Mouse (Mus musculus): ENCODE data around the gene Adck1.
"Not testable (repeated sequence)": the region's sequence is repeated elsewhere in the genome, so short reads cannot be mapped to it uniquely, and the experiment has no call there.

Adck1 gene

DNA sequence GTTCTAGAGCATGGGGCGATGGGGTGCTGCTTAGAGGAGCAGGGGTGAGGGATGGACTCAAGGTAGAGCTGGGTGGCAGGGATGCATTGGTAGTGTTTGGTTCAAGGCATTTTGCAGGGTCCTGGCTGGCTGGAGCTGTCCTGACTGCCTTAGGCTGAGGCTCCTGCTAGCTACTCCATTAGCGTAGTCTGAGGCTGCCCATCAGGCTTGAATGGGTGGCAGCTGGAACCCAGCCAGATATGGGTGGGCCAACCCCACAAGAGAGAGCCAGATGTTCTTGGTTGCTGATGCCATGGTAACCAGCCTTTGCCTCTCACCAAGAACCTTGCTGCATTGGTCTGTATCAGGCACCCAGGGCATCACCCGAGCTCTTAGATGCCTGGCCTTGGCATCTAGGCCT lies 66.6 kb downstream of the Adck1 start:
- no peak for DNase-seq (ENCODE audit: low spot score)

DNA sequence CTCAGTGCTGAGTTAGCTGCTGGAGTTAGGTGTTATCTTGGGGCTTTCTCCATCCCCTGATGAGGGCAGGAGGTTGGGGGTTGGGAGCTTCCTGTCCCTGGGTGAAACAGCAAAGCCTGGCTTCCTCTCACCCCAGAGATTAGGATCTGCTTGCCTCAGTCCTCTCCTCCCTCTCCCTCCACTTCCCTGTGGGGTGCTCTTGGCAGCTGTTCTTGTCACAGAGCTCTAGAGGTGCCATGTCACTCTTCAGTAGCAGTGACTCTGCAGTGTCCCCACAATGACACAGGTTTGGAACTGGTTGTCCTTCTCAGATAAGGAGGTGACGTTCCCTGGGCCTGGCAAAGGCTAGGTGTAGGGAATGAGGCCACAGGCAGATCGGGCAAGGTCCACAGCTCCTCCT lies 68.4 kb downstream of the Adck1 start:
- no peak for DNase-seq (ENCODE audit: low spot score)

DNA sequence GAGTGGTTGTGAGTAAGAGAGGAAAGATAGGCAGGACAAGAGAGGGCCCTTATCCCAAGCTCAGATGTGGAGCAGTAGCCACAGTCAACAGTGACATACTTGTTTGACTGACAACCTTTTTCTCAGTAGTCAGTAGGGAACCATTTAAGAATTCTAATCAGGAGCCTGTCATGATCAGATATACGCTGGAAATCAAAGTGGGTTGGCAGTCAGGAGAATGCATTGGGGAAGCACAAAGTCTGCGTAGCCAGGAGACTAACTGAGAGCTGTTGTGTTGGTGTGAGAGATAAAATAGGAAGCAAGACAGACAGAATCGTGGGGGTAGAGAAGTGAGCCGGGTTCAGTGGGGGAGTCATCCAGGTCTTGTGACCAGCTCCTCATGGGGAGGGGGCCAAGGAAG lies 71.9 kb downstream of the Adck1 start:
- DNase-seq (ENCODE audit: low spot score): no peak

DNA sequence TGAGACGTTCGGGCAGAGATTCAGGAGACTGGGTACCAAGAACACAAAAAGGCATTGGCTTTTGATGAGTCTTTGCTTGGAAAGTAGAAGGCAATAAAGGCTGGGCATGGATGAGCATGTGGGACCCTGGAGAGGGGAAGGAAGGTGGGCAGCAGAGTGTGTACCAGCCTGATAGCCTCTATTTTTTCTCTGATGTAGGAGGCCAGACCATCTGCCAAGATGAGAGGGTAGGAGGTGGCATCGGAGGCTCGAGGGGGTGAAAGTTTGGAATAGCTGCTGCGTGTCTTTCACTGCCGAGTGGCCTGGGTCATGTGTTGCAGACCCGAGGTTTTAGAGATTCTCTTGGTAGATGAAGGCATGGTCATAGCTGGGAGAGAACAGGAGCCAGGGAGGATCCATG lies 72.8 kb downstream of the Adck1 start:
- no peak for DNase-seq (ENCODE audit: low spot score)

DNA sequence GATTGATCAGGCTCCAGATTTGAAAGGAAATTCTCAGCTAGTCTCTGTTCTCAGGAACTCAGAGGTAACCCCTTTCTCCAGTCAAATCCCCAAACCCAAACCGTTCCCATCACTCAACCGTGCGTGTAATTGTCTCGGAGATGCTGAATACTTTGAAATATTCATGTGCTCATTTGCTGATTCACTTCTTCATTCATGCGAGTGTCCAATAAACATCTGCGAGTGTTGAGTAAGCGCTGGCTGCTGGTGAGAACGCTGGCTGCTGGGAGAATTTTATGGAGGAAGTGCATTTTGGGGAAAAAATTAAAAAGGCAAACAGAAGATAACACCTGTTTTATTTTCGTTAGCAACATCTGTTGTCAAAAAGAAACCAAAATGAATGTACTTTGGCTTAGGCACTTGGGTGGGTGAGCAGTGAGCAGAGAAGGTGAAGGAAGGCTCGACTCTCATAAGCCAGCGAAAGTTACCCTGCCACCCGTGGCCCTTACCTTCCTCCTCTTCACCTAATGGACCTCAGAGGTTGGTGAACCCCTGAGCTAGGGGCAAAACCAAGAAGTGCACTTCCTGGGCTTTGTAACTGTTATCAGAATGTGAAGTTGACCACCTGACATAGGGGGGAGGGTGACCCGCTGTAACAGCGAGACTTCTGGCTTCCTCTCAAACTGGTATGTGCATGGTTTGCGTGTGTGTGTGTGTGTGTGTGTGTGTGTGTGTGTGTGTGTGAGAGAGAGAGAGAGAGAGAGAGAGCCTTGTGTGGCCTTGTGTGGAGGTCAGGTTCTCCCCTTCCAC lies 76.8 kb downstream of the Adck1 start:
- DNase-seq (ENCODE audit: low spot score): no peak

DNA sequence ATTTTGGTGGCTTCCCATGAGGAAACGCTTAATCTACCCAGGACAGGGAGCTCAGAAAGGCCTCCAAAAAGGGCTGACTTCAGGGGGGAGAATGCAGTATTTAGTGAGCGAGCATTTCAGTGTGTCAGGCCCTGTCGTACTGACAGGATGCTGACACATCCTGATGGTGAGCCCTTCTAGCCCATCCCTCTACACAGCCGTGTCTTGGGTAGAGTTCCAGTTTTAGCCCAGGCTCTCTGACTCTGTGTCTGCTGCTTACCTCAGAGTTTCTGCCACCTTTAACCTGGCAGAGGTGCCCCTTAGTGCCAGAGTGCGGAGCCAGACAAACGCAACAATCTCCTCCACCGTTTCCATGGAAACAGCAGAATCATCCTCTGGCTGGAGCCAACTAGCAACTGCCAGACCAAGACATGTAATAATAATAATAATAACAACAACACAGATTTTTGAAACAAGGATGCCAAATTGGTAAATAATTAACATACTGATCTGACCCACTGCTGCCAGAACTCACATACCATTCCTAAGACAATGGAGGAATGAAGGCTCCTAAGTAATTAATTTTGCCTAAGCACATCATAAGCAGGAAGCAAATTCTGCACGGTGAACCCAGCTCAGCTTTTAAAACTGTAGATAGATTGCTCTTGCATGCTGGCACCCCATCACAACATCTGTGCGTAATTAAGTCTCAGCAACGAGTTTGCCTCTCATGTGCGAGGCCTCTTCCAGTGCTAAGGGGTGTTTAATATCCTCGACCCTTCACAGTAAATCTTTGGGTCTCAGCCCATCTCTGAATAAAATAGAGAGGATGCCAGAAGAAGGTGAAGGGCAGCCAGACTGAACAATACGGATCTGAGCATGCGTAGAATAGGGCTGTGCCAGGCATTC lies 81.8 kb downstream of the Adck1 start:
- DNase-seq (ENCODE audit: low spot score): no peak

DNA sequence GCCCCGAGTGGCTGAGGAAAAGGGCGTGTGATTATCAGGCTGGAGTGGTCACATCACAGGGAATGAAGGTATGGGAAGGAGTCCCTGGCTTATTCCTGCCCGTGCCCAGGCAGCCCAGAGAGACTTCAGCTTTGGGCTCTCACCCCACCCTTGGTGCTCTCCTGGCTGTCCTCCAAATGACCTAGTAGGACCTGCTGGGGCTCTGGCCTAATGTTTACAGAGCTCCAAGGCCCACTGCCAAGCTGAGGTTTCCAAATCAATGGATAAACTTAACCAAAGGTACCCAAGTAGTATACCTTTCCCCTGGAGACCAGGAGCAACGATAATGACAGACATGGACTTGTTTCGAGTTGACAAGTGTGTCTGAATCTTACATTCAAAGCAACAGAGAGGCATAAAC lies 83.7 kb downstream of the Adck1 start:
- no peak for DNase-seq (ENCODE audit: low spot score)

DNA sequence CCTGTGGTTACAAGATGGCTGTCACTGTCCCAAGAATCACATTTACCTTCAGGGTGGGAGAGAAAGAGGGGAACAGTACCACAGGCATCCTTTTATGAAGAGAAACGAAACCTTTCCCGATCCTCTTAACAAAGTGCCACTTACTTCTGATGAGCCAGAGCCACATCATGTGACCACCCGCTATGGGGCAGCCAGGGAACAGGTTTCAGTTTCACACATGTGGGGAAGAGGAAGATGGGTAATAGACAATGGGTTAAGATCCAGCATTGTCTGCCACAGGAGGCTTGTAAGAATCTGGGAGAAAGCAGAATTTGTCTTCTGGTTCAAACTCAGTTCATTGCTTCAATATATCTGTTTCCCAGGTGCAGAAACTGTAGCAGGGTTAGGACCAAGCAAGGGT lies 85.1 kb downstream of the Adck1 start:
- DNase-seq (ENCODE audit: low spot score): no peak

DNA sequence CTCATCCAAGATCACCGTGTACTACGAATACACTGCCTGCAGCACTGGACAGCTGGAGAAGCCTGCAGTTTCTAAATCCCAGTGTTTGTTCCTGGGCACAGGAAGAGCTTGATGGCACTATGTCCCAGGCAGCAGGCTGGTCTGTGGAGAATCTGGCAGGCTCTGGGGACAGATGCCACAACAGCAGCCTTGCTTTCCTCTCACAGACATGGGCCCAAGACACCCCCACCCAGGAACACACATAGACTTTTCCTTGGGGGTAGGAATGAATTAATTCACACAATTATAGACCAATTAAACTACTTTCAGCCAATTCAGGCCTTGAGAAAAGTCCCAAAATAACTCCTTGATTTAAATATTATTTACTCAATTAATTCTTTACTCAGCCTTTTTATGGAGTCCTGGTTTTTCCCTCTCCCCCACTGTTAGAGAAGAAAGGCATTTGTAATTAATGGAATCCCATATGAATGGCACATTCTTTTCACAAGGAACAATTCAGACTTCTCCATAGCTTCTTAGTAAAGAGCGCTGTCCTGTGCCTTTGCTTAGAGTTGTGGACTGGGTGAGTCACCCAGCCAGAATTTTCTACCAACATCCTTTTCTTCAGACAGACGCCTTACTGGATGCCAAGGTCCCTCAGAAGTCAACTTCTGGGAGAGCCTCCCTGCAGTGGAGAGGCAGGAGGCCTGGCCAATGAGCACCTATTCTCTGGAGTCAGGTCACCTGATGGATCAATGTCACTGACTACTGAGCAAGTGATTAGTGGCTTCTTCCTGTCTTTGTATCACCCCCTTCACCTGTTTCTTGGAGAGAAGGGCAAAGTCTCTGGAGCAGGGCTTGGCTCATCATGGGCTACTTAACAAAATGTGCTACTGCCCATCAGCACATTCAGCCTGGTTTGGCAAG lies 90.6 kb downstream of the Adck1 start:
- no peak for DNase-seq (ENCODE audit: low spot score)

DNA sequence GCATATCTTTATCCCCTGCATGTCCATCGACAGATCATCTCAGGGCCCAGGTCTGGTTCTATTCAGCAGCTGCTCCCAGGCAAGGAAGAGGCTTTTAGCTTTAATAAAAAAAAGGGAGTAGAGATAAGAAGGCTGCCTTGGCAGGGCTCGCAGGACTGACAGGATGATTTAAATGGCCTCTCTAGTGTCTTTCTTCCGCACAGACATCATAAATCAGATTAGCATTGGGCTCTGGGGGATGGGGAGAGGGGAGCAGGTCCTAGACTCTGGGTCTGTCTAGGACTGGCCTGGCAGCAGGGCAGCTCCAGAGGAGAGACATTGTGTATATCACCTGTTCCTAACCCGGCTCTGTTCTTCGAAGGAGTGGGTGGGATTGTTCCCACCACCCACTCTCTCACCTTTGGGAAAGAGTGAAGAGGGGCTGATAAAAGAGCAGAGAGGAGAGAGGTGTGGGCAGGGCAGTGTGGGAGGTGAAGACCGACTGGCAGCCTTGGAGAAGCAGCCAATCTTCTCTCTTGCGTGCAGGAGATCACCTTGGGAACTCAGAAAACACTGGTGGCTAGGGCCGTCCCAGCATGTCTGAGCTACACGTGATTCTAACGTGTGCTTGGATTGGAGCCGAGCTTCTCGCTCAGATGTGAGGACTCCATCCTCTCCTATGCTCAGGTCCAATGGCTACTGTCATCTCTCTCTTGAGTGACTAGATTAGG lies 94.5 kb downstream of the Adck1 start:
- DNase-seq (ENCODE audit: low spot score): no peak

DNA sequence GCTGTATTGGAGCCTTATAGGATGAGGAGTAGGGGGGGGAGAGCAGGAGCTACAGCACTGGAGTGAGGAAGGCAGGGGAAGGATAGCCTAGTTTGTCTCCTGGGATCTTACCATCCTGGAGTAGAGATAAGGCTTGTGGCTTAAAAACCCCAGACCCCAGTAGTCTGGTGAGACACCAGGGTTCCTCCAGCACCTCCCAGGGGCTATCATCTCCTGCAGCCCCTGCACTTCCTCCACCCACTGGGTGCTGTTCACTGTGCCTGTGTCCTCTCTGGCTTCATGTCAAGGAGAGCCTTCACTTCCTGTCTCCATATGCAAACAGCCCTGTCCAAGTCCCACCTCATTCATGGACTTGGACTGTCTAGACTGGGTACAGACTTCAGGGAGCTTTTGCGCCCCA lies 96.7 kb downstream of the Adck1 start:
- DNase-seq (ENCODE audit: low spot score): no peak

DNA sequence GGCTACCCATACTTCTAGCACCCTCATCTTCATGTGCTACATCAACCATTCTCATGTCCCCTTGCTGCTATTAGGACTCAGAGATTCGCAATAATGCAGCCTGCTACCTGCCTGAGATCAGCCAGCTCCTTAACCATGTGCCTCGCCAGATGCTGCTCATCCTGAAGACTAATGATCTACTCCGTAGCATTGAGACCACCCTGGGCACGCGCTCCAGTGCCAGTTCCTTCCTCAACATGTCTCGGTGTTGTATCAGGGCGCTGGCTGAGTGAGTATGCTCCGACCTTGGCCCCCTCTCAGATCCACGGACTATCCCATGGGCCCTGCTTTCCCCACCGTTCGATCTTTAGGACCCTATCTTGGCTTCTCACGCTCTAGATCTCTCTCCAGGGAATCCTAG lies 98.6 kb downstream of the Adck1 start:
- no peak for DNase-seq (ENCODE audit: low spot score)

DNA sequence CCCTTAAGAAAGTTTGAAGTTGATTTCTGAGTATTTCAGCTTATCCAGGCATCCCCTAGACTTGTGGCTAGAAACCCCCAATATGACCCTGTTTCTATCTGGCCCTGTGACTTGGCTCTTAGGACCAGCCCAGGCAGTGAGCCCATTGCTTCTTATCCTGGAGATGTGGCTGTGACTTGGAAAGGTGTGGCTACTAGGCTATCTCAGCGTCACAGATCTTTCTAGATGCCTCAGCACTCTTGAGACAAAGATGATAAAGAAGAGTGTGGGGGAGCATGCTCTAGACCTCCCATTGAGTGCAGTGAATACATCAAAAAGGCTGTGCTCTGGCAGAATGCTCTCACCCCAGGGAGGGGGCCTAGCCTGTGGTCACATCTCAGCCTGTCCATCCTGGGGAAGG lies 99.1 kb downstream of the Adck1 start:
- DNase-seq (ENCODE audit: low spot score): no peak

DNA sequence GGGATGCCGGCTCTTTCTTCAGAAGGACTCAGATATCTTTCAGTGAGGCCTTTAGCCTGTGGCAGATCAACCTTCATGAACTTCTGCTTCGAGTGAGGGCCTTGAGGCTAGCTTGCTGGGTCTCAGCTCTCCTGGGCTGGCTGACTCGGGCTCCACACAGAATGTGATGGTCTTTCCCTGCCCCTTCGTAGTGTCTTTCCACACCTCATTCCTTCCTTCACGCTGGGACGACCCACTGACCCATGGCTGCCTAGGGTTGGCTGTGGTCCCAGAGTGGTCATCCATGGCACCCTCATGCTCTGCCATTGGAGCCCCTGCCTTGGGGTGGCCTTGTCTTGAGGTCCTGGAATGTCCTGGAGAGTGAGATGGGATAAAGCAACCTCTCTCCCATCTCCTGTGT lies 100.7 kb downstream of the Adck1 start:
- DNase-seq (ENCODE audit: low spot score): no peak

DNA sequence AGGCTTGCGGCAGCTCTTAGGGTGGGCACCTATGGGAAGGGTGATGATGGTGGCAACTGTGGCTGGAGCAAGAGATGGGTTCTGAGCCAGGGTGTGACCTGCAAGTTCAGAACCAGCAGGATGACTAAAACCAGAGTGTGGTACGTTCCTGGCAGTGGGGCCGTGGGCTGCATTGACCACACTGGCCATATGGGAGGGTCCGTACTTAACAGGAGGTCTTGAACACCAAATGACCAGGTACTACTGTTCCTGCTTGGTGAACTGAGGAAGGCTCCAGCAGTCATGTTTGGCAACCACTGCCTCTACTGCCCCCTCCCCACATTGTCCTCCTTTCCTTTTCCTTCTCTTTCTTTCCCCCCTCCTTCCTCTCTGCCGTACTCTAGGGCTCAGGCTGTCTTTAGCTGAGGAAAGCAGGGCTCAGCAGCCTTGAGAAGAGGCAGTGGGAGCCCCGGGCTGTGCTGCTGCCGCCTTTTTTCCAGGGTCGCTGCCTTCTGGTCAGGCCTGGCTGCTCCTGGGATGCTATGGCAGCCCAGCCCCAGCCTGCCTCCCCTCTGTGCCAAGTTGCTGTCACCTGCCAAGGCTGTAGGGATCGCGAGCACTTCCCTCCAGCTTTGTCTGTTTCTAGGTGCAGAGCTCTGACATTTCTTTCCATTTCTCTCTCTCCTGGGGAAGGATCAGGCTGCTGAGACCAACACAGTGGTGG lies 103.4 kb downstream of the Adck1 start:
- DNase-seq (ENCODE audit: low spot score): no peak

DNA sequence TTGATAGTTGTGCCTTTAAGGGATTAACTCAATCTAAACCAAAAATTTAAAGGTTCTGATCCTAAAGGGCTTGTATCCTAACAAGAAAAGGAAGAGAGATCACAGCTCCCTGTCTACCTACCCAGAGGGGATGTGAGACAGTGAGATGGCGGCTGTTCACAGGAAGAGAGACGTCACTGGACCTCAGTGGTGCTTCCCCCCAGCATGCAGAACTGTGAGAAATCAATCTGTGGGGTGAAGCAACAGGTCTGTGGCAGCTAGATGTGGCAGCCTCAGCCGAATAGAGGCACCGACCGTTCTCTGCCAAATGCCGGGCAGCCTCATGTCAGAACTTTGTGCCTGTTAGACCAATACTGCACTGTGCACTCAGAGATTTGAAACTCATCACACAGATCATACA lies 106.4 kb downstream of the Adck1 start:
- no peak for DNase-seq (ENCODE audit: low spot score)

DNA sequence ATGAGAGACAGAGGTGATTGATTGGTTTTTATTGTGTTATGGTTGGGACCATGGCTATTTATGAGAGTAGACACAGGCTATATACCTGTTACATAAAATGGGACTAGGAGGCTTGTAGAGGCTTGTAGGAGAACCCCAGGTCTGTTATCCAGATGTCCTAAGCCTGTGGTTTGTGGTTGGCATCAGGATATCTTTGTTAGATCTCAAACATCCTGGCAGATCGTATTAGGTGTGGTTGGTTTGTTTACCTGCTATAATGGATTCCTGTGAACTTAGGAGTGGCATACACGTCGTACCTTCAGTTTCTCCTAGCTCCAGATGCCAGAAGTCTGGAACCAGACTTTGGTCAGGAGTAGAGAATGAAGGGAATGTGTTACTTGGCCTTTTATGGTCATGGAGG lies 106.9 kb downstream of the Adck1 start:
- no peak for DNase-seq (ENCODE audit: low spot score)

DNA sequence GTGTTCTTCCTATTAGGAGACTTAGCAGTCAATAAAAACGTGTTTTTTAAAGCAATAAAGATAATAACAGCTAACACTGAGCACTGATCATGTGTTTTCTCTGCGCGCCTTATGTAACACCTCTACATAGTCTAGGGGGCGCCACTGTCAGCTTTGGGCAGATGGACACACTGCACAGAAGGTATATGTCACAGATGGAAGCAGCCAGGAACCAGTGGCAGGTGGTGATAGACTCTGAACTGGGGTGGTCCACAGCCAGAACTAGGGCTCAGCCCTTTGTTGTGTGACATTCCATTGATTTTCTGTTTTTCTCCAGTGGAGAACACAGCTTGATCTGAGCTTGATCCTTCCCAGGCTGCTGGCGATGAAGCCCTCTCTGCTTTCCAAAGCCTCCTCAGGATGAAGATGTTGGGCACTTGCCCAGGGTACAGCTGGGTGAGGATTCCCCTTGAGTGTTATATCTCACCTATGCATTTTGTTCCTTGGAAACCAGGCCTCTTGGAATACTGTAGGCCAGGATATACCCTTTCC lies 107.6 kb downstream of the Adck1 start:
- no peak for DNase-seq (ENCODE audit: low spot score)

DNA sequence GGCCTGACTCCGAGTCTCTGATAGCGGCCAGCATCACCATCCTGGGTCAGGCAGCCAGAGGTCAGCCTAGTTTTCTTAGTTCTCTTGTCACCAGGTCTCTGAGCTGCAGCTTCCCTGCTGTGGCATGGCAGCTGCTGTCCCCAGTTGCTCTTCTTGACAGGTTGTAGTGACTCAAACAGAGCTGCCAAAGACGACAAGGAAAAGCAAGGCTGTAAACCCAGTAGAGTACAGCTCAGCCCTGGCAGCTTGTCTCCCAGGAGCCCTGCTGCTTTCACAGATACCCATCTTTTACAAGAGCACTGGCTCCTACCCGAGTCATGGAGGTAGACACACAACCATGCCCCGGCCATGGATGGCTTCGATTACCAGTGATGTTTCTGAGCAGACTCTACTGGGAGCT lies 108.3 kb downstream of the Adck1 start:
- DNase-seq (ENCODE audit: low spot score): no peak

DNA sequence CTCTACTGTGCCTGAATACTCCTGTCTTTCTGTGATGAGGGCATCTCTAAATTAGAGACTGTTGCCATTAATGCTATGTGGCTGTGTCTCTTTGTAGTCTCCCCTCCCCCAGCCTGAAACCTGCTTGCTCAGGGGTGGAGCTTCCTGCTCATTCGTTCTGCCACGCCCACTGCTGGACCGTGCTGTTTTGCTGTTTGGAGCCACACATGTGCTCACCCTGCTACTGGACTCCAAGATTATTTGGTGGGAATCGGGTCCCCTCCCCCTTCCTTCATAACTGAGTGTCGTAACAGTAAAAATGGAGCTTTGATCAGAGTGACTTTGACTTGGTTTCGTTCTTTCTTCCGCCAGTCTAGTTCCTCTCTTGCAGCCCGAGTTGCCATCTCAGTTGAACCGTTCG lies 111.5 kb downstream of the Adck1 start:
- not testable (repeated sequence) for DNase-seq (ENCODE audit: low spot score)

DNA sequence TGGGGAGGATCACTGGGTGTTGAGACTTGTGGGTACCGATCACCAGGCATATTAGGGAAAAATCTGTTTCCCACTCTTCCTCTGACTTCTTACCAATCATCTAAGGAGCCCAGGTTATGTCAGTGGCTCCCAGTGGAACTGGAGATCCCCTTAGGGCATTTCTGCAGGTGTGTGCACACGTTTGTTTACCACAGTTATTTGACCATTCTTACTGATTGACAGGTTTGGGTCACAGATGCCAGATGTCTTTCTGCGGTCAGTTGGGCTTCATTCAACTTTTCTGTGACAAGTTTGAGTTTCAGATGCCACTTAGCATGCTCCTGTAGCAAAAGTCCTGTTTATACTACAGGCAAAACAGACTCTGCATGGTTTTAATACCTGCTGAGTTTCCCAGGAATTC lies 112.5 kb downstream of the Adck1 start:
- DNase-seq (ENCODE audit: low spot score): no peak

All from spleen, adult 12 weeks (tissue).